Mouse (Mus musculus) heart, adult 2 months (tissue): ENCODE results near the gene Zscan25. TPM values are rescaled to one million over a fixed set of nuclear protein-coding genes. Genes with fewer than 3 reads are reported as not detected.
"Not testable (repeated sequence)": the region's sequence is repeated elsewhere in the genome, so short reads cannot be mapped to it uniquely, and the experiment has no call there.

ENCODE experiments used
- DNase-seq, 2 experiments: peaks; one replicate each; pipeline ENCODE4 v3.0.0; 2021
- H3K27ac ChIP-seq: fragments of 200-600 bp; 2 replicates; pipeline ENCODE4 v1.8.1; 2022
- H3K27me3 ChIP-seq: fragments of 200-500 bp; 2 replicates; pipeline ENCODE4 v1.6.1; 2012; ENCODE audit warnings: mild to moderate bottlenecking, low read length, inconsistent platforms, mixed read lengths; ENCODE audit not compliant: control insufficient read depth, insufficient read depth
- H3K36me3 ChIP-seq: fragments of 200-500 bp; 2 replicates; pipeline ENCODE4 v1.6.1; 2012; ENCODE audit warnings: low read length, inconsistent platforms; ENCODE audit not compliant: control insufficient read depth, insufficient read depth
- H3K4me1 ChIP-seq: fragments of 200-500 bp; 2 replicates; pipeline ENCODE4 v1.6.1; 2011; ENCODE audit warnings: low read length; ENCODE audit not compliant: control insufficient read depth, insufficient read depth
- H3K4me3 ChIP-seq: fragments of 200-600 bp; 2 replicates; pipeline ENCODE4 v1.8.1; 2022
- H3K79me2 ChIP-seq: fragments of 200-500 bp; replicated peaks from 2 replicates; pipeline ENCODE4 v1.6.1; 2012; ENCODE audit warnings: mild to moderate bottlenecking, inconsistent platforms, low read length, moderate library complexity, mixed read lengths; ENCODE audit not compliant: control insufficient read depth, insufficient read depth
- H3K9ac ChIP-seq: fragments of 200-500 bp; 2 replicates; pipeline ENCODE4 v1.6.1; 2012; ENCODE audit warnings: low read depth, mild to moderate bottlenecking, control low read depth, inconsistent platforms, low read length, mixed read lengths
- CTCF ChIP-seq: fragments of 200-600 bp; IDR thresholded peaks from 2 replicates; pipeline ENCODE4 v1.8.1; 2022; ENCODE audit warnings: antibody characterized with exemption, mild to moderate bottlenecking, moderate library complexity
- EP300 ChIP-seq: fragments of 200-500 bp; IDR thresholded peaks from 2 replicates; pipeline ENCODE4 v1.6.1; 2011; ENCODE audit warnings: low read depth, low read length, control low read depth; ENCODE audit not compliant: insufficient read depth
- POLR2A ChIP-seq: fragments of 200-500 bp; IDR thresholded peaks from 2 replicates; pipeline ENCODE4 v1.6.1; 2011; ENCODE audit warnings: mild to moderate bottlenecking, low read depth, low read length, control low read depth; ENCODE audit not compliant: insufficient read depth
- WGBS: fragments of 180-500 bp; shearing (Covaris S2); methylation state at CpG from one replicate; pipeline ENCODE4 v1.1.7; 2018; 5-methylcytosine and 5-hydroxymethylcytosine counted together
- intact Hi-C: fragments of 180-260 bp; cut with DNase I; formaldehyde crosslinking; loops from one replicate; pipeline ENCODE4 v1.15.1; 2025
- polyA plus RNA-seq: library from polyadenylated mRNA; depleted of rRNA; stranded (reverse); fragments of >200 nt; gene quantifications from 2 replicates; pipeline ENCODE4 v1.2.3, GENCODE M21; 2012
- total RNA-seq, 2 experiments: library from RNA; stranded (reverse); gene quantifications; 2 replicates each; pipeline ENCODE4 v1.2.3; 2021

Zscan25 gene
- total and polyA plus RNA-seq, 3 experiments = 6.9 to 8.9 (median 7.6) TPM

GRCm38 (mm10) chr5:145300469-145300868, 20.2 kb downstream of the Zscan25 start:
- Histone ChIP-seq H3K27me3 (no peaks in the 10 kb centered on the region), H3K36me3 (no peaks in the 10 kb centered on the region), H3K27ac (no peak overlapping the region), H3K79me2 (no peaks in the 10 kb centered on the region), H3K9ac (no peak overlapping the region), H3K4me3 (no peak overlapping the region), H3K4me1 (no peaks in the 10 kb centered on the region)
- no peak for DNase-seq
- intact Hi-C loops = no loop called here
- no peak for TF ChIP-seq POLR2A
- no peak for TF ChIP-seq CTCF
- no peak for TF ChIP-seq EP300

- DNase-seq, H3K79me2 ChIP-seq, H3K4me1 ChIP-seq, intact Hi-C loops, H3K9ac ChIP-seq, H3K4me3 ChIP-seq, H3K36me3 ChIP-seq, H3K27me3 ChIP-seq, H3K27ac ChIP-seq: not testable (repeated sequence)
- 71% methylated on average over 4 of the region's 4 CpGs for WGBS
Observed at GRCm38 (mm10) chr5:145301796-145302195, 21.5 kb downstream of the Zscan25 start.

GRCm38 (mm10) chr5:145302424-145302823, 22.1 kb downstream of the Zscan25 start:
- Histone ChIP-seq H3K36me3 (no peaks in the 10 kb centered on the region), H3K4me3 (no peak overlapping the region), H3K27ac (no peak overlapping the region), H3K79me2 (no peaks in the 10 kb centered on the region), H3K27me3 (no peaks in the 10 kb centered on the region), H3K9ac (no peak overlapping the region), H3K4me1 (no peaks in the 10 kb centered on the region)
- intact Hi-C loops = no loop called here
- TF ChIP-seq EP300 (no peak), CTCF (no peak), POLR2A (no peak)
- 54% methylated on average over 1 of the region's 1 CpGs for WGBS
- DNase-seq = no peak

- DNase-seq, H3K27me3 ChIP-seq, H3K27ac ChIP-seq, H3K9ac ChIP-seq, H3K4me3 ChIP-seq, H3K36me3 ChIP-seq, H3K79me2 ChIP-seq, H3K4me1 ChIP-seq, intact Hi-C loops: not testable (repeated sequence)
- WGBS = 87% methylated on average over 4 of the region's 4 CpGs
Observed at GRCm38 (mm10) chr5:145306953-145307352, 26.7 kb downstream of the Zscan25 start.

GRCm38 (mm10) chr5:145307811-145308210, 27.5 kb downstream of the Zscan25 start:
- H3K36me3 ChIP-seq, DNase-seq, H3K27ac ChIP-seq, H3K27me3 ChIP-seq, H3K4me1 ChIP-seq, H3K79me2 ChIP-seq, H3K9ac ChIP-seq, intact Hi-C loops, H3K4me3 ChIP-seq: not testable (repeated sequence)
- WGBS = 86% methylated on average over 3 of the region's 3 CpGs

GRCm38 (mm10) chr5:145313845-145314244, 33.5 kb downstream of the Zscan25 start:
- no peaks in the 10 kb centered on the region for H3K27me3 ChIP-seq
- no peak overlapping the region for H3K4me3 ChIP-seq
- H3K27ac ChIP-seq = no peak overlapping the region
- no peaks in the 10 kb centered on the region for H3K4me1 ChIP-seq
- H3K9ac ChIP-seq = no peak overlapping the region
- no peaks in the 10 kb centered on the region for H3K79me2 ChIP-seq
- DNase-seq = no peak
- TF ChIP-seq EP300 (no peak), POLR2A (no peak), CTCF (no peak)
- intact Hi-C loops = no loop called here
- no peaks in the 10 kb centered on the region for H3K36me3 ChIP-seq

- no peak overlapping the region for H3K4me3 ChIP-seq
- no peaks in the 10 kb centered on the region for H3K79me2 ChIP-seq
- 52% methylated on average over 1 of the region's 1 CpGs for WGBS
- DNase-seq = no peak
- intact Hi-C loops = no loop called here
- no peak overlapping the region for H3K27ac ChIP-seq
- TF ChIP-seq CTCF (no peak), EP300 (no peak), POLR2A (no peak)
- H3K4me1 ChIP-seq = no peaks in the 10 kb centered on the region
- no peaks in the 10 kb centered on the region for H3K27me3 ChIP-seq
- no peaks in the 10 kb centered on the region for H3K36me3 ChIP-seq
- H3K9ac ChIP-seq = no peak overlapping the region
Observed at GRCm38 (mm10) chr5:145317141-145317540, 36.8 kb downstream of the Zscan25 start.

- not testable (repeated sequence) for DNase-seq
Observed at GRCm38 (mm10) chr5:145338756-145339155, 58.5 kb downstream of the Zscan25 start.

More at GRCm38 (mm10) chr5:145338756-145339155, 58.5 kb downstream of the Zscan25 start:
- H3K36me3 ChIP-seq, H3K9ac ChIP-seq, H3K4me3 ChIP-seq, H3K4me1 ChIP-seq, H3K27me3 ChIP-seq, H3K27ac ChIP-seq, intact Hi-C loops, H3K79me2 ChIP-seq: not testable (repeated sequence)
